Mouse (Mus musculus) embryonic facial prominence, embryonic 13.5 days (tissue): ENCODE data around the gene Coq5. TPM values are rescaled to one million over a fixed set of nuclear protein-coding genes. Genes with fewer than 3 reads are reported as not detected.

Source experiments
- ATAC-seq: fragments of 200-750 bp; cut with Nextera tagmentation; 2 replicates; pipeline ENCODE4 v1.8.0; 2017; ENCODE audit warnings: low read depth; ENCODE audit not compliant: insufficient number of reproducible peaks, insufficient read depth, low FRiP score, low TSS enrichment
- H3K27ac ChIP-seq: fragments of 300-500 bp; sonication (generic); 2 replicates; pipeline ENCODE4 v1.5.1; 2015; ENCODE audit warnings: moderate library complexity, mild to moderate bottlenecking, inconsistent platforms
- H3K27me3 ChIP-seq: fragments of 300-500 bp; sonication (generic); 2 replicates; pipeline ENCODE4 v1.6.1; 2015; ENCODE audit warnings: mild to moderate bottlenecking, inconsistent platforms
- H3K36me3 ChIP-seq: fragments of 300-500 bp; sonication (generic); 2 replicates; pipeline ENCODE4 v1.6.1; 2015; ENCODE audit warnings: mild to moderate bottlenecking, inconsistent platforms
- H3K4me1 ChIP-seq: fragments of 300-500 bp; sonication (generic); 2 replicates; pipeline ENCODE4 v1.6.1; 2015; ENCODE audit warnings: inconsistent platforms
- H3K4me2 ChIP-seq: fragments of 300-500 bp; sonication (generic); 2 replicates; pipeline ENCODE4 v1.6.1; 2015; ENCODE audit warnings: moderate library complexity, mild to moderate bottlenecking, inconsistent platforms
- H3K4me3 ChIP-seq: fragments of 300-500 bp; sonication (generic); 2 replicates; pipeline ENCODE4 v1.5.1; 2015; ENCODE audit warnings: mild to moderate bottlenecking, inconsistent platforms
- H3K9ac ChIP-seq: fragments of 300-500 bp; sonication (generic); 2 replicates; pipeline ENCODE4 v1.6.1; 2015; ENCODE audit warnings: mild to moderate bottlenecking, inconsistent platforms
- H3K9me3 ChIP-seq: fragments of 300-500 bp; sonication (generic); 2 replicates; pipeline ENCODE4 v1.6.1; 2016; ENCODE audit warnings: inconsistent platforms
- whole genome bisulfite sequencing: fragments of 180-500 bp; shearing (Covaris S2); methylation state at CpG from one replicate; pipeline ENCODE4 v1.1.7; 2015; ENCODE audit warnings: mixed read lengths; 5-methylcytosine and 5-hydroxymethylcytosine counted together
- polyA plus RNA-seq: library from polyadenylated mRNA; unstranded; fragments of >200 nt; fragmentation: Nextera tagmentation; extraction: Ambion mirVana; gene quantifications from 2 replicates; pipeline ENCODE4 v1.2.1, GENCODE M21; 2015

The Coq5 gene
- polyA plus RNA-seq, 1 experiment from 2014 or later: 42.5 TPM

- WGBS: 11% methylated on average over 36 of the region's 36 CpGs
- H3K27ac ChIP-seq: peak overlapping the region; percentile 80; the same call in 1 of the 2 replicates
Measured at GRCm38 (mm10) chr5:115341314-115342165, 62.1 kb downstream of the Coq5 start.

More at GRCm38 (mm10) chr5:115341314-115342165, 62.1 kb downstream of the Coq5 start:
- Histone ChIP-seq H3K9ac (peak overlapping the region; percentile 90), H3K4me2 (peak overlapping the region; percentile 73), H3K27me3 (no peaks in the 10 kb centered on the region), H3K9me3 (no peaks in the 10 kb centered on the region), H3K4me1 (peaks cover 11% of the 10 kb centered on the region), H3K36me3 (peaks cover 49% of the 10 kb centered on the region), H3K4me3 (peak overlapping the region; percentile 72)
- 0 out of 2 replicates have a peak, but pooled peaks have one; percentile 34 for ATAC-seq

Other genes with a start within 250 kb of the Coq5 start
- gene Gm10401, start 181.4 kb upstream of the Coq5 start, polyA plus RNA-seq: 44.5 TPM in 2 replicates
- gene Acads, start 160.3 kb upstream of the Coq5 start, polyA plus RNA-seq: 48.2 and 52.5 TPM in 2 replicates
- 43.5 and 44.4 TPM in 2 replicates for gene Unc119b, start 144.7 kb upstream of the Coq5 start, polyA plus RNA-seq
- gene Mlec, start 121.5 kb upstream of the Coq5 start, polyA plus RNA-seq: 73.4 and 79.0 TPM in 2 replicates
- 1.3 and 2.0 TPM in 2 replicates for gene Cabp1, start 85.3 kb upstream of the Coq5 start, polyA plus RNA-seq
- 83.5 and 88.1 TPM in 2 replicates for gene Pop5, start 43.8 kb upstream of the Coq5 start, polyA plus RNA-seq
- 129 and 136 TPM in 2 replicates for gene Rnf10, start 6.8 kb upstream of the Coq5 start, polyA plus RNA-seq
- gene Dynll1, start 21.3 kb downstream of the Coq5 start, polyA plus RNA-seq: 1,732 and 1,829 TPM in 2 replicates
- 343 and 378 TPM in 2 replicates for gene Srsf9, start 47.5 kb downstream of the Coq5 start, polyA plus RNA-seq
- 31.1 and 32.1 TPM in 2 replicates for gene Gatc, start 61.5 kb downstream of the Coq5 start, polyA plus RNA-seq
- gene Triap1, start 61.6 kb downstream of the Coq5 start, polyA plus RNA-seq: 58.0 and 64.4 TPM in 2 replicates
- 786 and 801 TPM in 2 replicates for gene Cox6a1, start 69.3 kb downstream of the Coq5 start, polyA plus RNA-seq
- gene Msi1, start 149.9 kb downstream of the Coq5 start, polyA plus RNA-seq: 22.3 and 23.9 TPM in 2 replicates
- not detected in 2 replicates for gene Pla2g1b, start 186.6 kb downstream of the Coq5 start, polyA plus RNA-seq
- gene Sirt4, start 205.1 kb downstream of the Coq5 start, polyA plus RNA-seq: 24.8 and 28.1 TPM in 2 replicates
- 39.6 and 44.2 TPM in 2 replicates for gene Pxn, start 227.0 kb downstream of the Coq5 start, polyA plus RNA-seq